Mouse (Mus musculus) E14TG2a.4 (cell line): Measurements from ENCODE around the gene Aff3.

Experiments
- CTCF ChIP-seq: conservative IDR thresholded peaks from 2 replicates; pipeline ENCODE4 v1.5.1; 2014; ENCODE audit warnings: low read length
- NANOG ChIP-seq: IDR thresholded peaks from 2 replicates; pipeline ENCODE4 v1.6.1; 2014; ENCODE audit warnings: borderline replicate concordance, low read length, mixed read lengths

GRCm38 (mm10) chr1:38178929-38179328 is 485.8 kb downstream of the Aff3 start:
- no peak for TF ChIP-seq CTCF
- no peak for TF ChIP-seq NANOG
